Mouse (Mus musculus): ENCODE measurements around the gene Wdr5b. TPM values are rescaled to one million over a fixed set of nuclear protein-coding genes. Genes with fewer than 3 reads are reported as not detected.

Gene Wdr5b
- polyA plus RNA-seq, 1 experiment from 2014 or later = 11.9 TPM

GRCm38 (mm10) chr16:36064904-36065303, 23.9 kb downstream of the Wdr5b start:
- Histone ChIP-seq H3K9me3 (ENCODE audit: control insufficient read depth, low read length) (no peaks in the 10 kb centered on the region), H3K27ac (ENCODE audit: low read depth, low read length) (no peak overlapping the region), H3K27me3 (replicated peaks; ENCODE audit: control insufficient read depth, insufficient read depth, low read length) (no peaks in the 10 kb centered on the region), H3K9ac (ENCODE audit: low read depth, low read length) (no peak overlapping the region), H3K36me3 (ENCODE audit: control insufficient read depth, insufficient read depth, low read length) (no peaks in the 10 kb centered on the region), H3K4me2 (ENCODE audit: low read length) (no peak overlapping the region), H3K4me1 (ENCODE audit: control insufficient read depth, insufficient read depth, low read depth, low read length) (peaks cover 10% of the 10 kb centered on the region), H3K4me3 (ENCODE audit: low read length) (no peak overlapping the region)
- 89% methylated on average over 5 of the region's 5 CpGs for WGBS
- ATAC-seq = no peak

DNA sequence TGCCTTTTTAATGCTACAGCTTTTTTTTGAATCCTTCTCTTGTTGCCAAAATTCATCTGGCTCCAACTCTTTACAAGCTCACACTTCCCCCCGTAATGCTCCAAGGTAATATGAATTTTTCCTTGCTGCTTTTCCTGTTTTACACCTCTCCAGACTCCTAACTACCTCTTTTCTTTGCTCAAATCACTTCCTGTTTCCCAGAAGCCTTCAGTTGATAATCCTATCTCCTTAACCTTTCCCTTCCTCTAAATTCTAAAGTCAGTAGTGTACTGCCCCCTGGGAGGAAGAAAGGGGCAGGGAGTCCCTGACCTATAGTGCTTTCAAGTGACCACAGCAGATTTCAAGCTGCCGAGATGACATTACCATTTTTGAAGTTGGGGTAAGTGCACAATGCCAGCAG, 26.7 kb downstream of the Wdr5b start:
- H3K9me3 ChIP-seq (ENCODE audit: control insufficient read depth, low read length) = no peaks in the 10 kb centered on the region
- H3K4me3 ChIP-seq (ENCODE audit: low read length) = no peak overlapping the region
- H3K4me2 ChIP-seq (ENCODE audit: low read length) = no peak overlapping the region
- no peak for ATAC-seq
- no peaks in the 10 kb centered on the region for H3K27me3 ChIP-seq (replicated peaks; ENCODE audit: control insufficient read depth, insufficient read depth, low read length)
- H3K4me1 ChIP-seq (ENCODE audit: control insufficient read depth, insufficient read depth, low read depth, low read length) = peaks cover 16% of the 10 kb centered on the region
- no peak overlapping the region for H3K9ac ChIP-seq (ENCODE audit: low read depth, low read length)
- H3K36me3 ChIP-seq (ENCODE audit: control insufficient read depth, insufficient read depth, low read length) = no peaks in the 10 kb centered on the region
- H3K27ac ChIP-seq (ENCODE audit: low read depth, low read length) = no peak overlapping the region
- 81% methylated on average over 2 of the region's 2 CpGs for WGBS

DNA sequence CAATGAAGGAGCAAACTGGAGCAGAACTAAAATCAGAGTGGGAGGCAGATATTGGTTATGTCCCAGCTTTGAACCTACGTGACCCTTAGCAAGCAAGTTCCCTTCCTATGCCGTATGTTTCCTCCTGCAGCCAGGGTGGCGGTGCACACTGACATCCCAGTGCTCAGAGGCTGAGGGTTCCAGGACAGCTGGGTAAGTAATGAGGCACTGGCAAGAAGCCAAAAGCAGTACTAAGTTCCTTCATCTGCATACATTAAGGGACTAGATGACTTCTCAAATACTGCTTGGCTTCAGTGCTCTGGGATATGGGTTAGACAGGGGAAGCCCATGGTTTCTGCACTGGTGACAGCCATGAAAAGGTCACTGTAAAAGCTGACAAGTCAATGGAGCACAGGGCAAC, 27.4 kb downstream of the Wdr5b start:
- no peak for ATAC-seq
- H3K27me3 ChIP-seq (replicated peaks; ENCODE audit: control insufficient read depth, insufficient read depth, low read length) = no peaks in the 10 kb centered on the region
- no peaks in the 10 kb centered on the region for H3K9me3 ChIP-seq (ENCODE audit: control insufficient read depth, low read length)
- H3K9ac ChIP-seq (ENCODE audit: low read depth, low read length) = no peak overlapping the region
- WGBS = 43% methylated on average over 3 of the region's 3 CpGs
- H3K4me2 ChIP-seq (ENCODE audit: low read length) = no peak overlapping the region
- H3K36me3 ChIP-seq (ENCODE audit: control insufficient read depth, insufficient read depth, low read length) = no peaks in the 10 kb centered on the region
- H3K4me1 ChIP-seq (ENCODE audit: control insufficient read depth, insufficient read depth, low read depth, low read length) = peaks cover 16% of the 10 kb centered on the region
- no peak overlapping the region for H3K4me3 ChIP-seq (ENCODE audit: low read length)
- no peak overlapping the region for H3K27ac ChIP-seq (ENCODE audit: low read depth, low read length)

DNA sequence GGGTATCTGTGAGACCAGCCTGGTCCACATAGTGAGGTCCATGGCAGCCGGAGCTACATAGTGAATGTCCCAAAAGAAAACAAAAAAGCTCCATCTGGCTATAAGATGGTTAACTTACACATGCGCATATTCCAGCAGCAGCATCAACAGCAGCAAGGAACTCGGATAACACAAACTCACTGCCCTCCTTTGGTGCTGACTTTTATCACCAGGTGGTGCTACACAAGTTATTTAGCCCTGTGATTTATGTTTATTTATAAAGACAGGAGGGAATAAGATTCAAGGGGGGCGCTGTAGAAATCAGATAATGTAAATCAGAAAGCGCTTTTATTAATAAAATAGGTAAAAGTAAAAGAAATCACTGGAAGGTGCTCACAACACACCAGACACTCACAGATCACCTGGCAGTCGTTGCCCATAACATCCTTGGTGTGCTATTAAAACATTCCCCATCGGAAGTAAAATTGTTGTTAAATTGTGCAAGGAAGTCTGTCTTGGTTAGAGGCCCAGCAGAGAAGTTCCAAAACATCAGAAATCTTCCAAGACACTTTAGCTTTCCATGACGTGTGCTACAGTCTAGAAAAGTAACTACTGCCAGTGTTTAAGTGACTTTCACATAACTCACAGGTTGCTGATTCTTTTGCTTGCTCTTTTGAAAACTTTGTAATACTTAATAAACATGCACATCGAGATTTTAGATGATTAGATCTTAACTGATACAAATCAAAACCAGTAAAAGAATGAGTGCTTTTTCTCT, 29.0 kb downstream of the Wdr5b start:
- Histone ChIP-seq H3K4me1 (ENCODE audit: control insufficient read depth, insufficient read depth, low read depth, low read length) (peaks cover 16% of the 10 kb centered on the region), H3K36me3 (ENCODE audit: control insufficient read depth, insufficient read depth, low read length) (no peaks in the 10 kb centered on the region), H3K27me3 (replicated peaks; ENCODE audit: control insufficient read depth, insufficient read depth, low read length) (no peaks in the 10 kb centered on the region), H3K4me3 (ENCODE audit: low read length) (peak overlapping the region; percentile 63), H3K9ac (ENCODE audit: low read depth, low read length) (no peak overlapping the region), H3K27ac (ENCODE audit: low read depth, low read length) (no peak overlapping the region), H3K9me3 (ENCODE audit: control insufficient read depth, low read length) (no peaks in the 10 kb centered on the region), H3K4me2 (ENCODE audit: low read length) (peak overlapping the region; percentile 59)
- no peak for ATAC-seq
- 34% methylated on average over 9 of the region's 9 CpGs for WGBS

DNA sequence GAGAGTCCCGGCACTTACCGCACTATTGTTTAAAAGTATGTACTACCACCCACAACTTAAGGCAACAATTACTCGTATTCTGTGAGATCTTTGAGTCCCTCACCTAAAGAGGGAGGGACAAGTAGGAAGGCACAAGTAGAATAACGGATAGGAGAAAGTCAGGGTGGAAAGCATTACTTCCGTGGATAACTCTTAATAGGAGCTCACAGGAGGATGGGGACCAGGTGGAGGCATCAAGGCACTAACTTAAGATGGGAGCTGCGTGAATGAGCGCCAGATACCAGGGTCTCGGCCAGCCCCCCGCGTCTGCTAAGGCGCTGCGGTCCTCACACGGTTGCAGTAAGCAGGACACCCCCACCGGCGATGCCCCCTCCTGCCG, 30.1 kb downstream of the Wdr5b start:
- Histone ChIP-seq H3K27ac (ENCODE audit: low read depth, low read length) (peak overlapping the region; percentile 99), H3K9me3 (ENCODE audit: control insufficient read depth, low read length) (no peaks in the 10 kb centered on the region), H3K4me1 (ENCODE audit: control insufficient read depth, insufficient read depth, low read depth, low read length) (peaks cover 16% of the 10 kb centered on the region), H3K4me2 (ENCODE audit: low read length) (peak overlapping the region; percentile 59), H3K27me3 (replicated peaks; ENCODE audit: control insufficient read depth, insufficient read depth, low read length) (no peaks in the 10 kb centered on the region), H3K4me3 (ENCODE audit: low read length) (peak overlapping the region; percentile 63), H3K36me3 (ENCODE audit: control insufficient read depth, insufficient read depth, low read length) (no peaks in the 10 kb centered on the region), H3K9ac (ENCODE audit: low read depth, low read length) (peak overlapping the region; percentile 87)
- peak; percentile 79; the same call in 1 of the 2 replicates for ATAC-seq
- 1% methylated on average over 16 of the region's 16 CpGs for WGBS

- under 1% methylated on average over 61 of the region's 81 CpGs for WGBS
- Histone ChIP-seq H3K36me3 (ENCODE audit: control insufficient read depth, insufficient read depth, low read length) (no peaks in the 10 kb centered on the region), H3K27ac (ENCODE audit: low read depth, low read length) (peak within 1 kb of the TSS; percentile 99), H3K27me3 (replicated peaks; ENCODE audit: control insufficient read depth, insufficient read depth, low read length) (no peaks in the 10 kb centered on the region), H3K4me2 (ENCODE audit: low read length) (peak within 1 kb of the TSS; percentile 59), H3K4me3 (ENCODE audit: low read length) (peak within 1 kb of the TSS; percentile 63), H3K9ac (ENCODE audit: low read depth, low read length) (peak within 1 kb of the TSS; percentile 87), H3K4me1 (ENCODE audit: control insufficient read depth, insufficient read depth, low read depth, low read length) (peaks cover 16% of the 10 kb centered on the region), H3K9me3 (ENCODE audit: control insufficient read depth, low read length) (no peaks in the 10 kb centered on the region)
- peak; percentile 95 for ATAC-seq
Observed at GRCm38 (mm10) chr16:36071450-36072379, 30.7 kb downstream of the Wdr5b start, which contains the start of the genes Fam162a and Ccdc58. Fam162a (minus strand) TSS chr16:36071594. Ccdc58 (plus strand) TSS chr16:36071685.

DNA sequence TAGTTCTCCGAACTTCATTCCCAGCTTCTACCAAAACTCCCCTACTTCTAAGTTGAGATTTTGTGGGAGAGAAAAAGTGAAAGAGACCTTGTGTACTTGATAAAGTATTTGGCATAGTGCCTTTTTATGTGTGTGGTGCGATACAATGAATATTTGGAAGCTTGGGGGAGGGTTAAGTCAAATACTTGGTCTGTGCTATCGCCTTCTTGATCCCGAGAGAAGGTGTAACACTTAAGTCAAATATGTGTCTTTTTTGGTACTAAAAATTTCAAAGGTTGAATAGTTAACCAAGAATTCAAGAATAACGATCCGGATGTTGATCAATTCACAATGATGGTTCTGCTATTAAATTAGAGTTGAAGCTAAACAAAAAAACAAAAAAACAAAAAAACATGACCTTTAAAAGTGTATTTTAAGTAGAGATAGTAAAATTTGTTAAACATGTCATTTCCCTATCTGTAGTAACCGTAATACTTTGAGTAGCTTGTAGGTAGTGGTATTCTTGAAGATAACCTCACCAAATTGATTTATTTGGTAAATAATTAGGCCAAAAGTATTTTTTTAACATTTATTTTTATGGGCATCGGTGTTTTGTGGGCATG, 31.5 kb downstream of the Wdr5b start:
- peak overlapping the region; percentile 63 for H3K4me3 ChIP-seq (ENCODE audit: low read length)
- WGBS = 31% methylated on average over 8 of the region's 8 CpGs
- ATAC-seq = no peak
- H3K9ac ChIP-seq (ENCODE audit: low read depth, low read length) = peak overlapping the region; percentile 87
- H3K36me3 ChIP-seq (ENCODE audit: control insufficient read depth, insufficient read depth, low read length) = no peaks in the 10 kb centered on the region
- no peaks in the 10 kb centered on the region for H3K9me3 ChIP-seq (ENCODE audit: control insufficient read depth, low read length)
- H3K27ac ChIP-seq (ENCODE audit: low read depth, low read length) = no peak overlapping the region; the same call in 1 of the 2 replicates
- H3K4me2 ChIP-seq (ENCODE audit: low read length) = peak overlapping the region; percentile 59
- H3K4me1 ChIP-seq (ENCODE audit: control insufficient read depth, insufficient read depth, low read depth, low read length) = peaks cover 16% of the 10 kb centered on the region
- no peaks in the 10 kb centered on the region for H3K27me3 ChIP-seq (replicated peaks; ENCODE audit: control insufficient read depth, insufficient read depth, low read length)

- H3K4me2 ChIP-seq (ENCODE audit: low read length) = no peak overlapping the region
- ATAC-seq = no peak
- H3K4me3 ChIP-seq (ENCODE audit: low read length) = no peak overlapping the region
- H3K9me3 ChIP-seq (ENCODE audit: control insufficient read depth, low read length) = no peaks in the 10 kb centered on the region
- 94% methylated on average over 3 of the region's 3 CpGs for WGBS
- H3K36me3 ChIP-seq (ENCODE audit: control insufficient read depth, insufficient read depth, low read length) = no peaks in the 10 kb centered on the region
- no peak overlapping the region for H3K9ac ChIP-seq (ENCODE audit: low read depth, low read length)
- no peaks in the 10 kb centered on the region for H3K27me3 ChIP-seq (replicated peaks; ENCODE audit: control insufficient read depth, insufficient read depth, low read length)
- peaks cover 7% of the 10 kb centered on the region for H3K4me1 ChIP-seq (ENCODE audit: control insufficient read depth, insufficient read depth, low read depth, low read length)
- H3K27ac ChIP-seq (ENCODE audit: low read depth, low read length) = no peak overlapping the region
Observed at GRCm38 (mm10) chr16:36074772-36075171, 33.8 kb downstream of the Wdr5b start.

- Histone ChIP-seq H3K27ac (ENCODE audit: low read depth, low read length) (no peak overlapping the region), H3K27me3 (replicated peaks; ENCODE audit: control insufficient read depth, insufficient read depth, low read length) (no peaks in the 10 kb centered on the region), H3K9me3 (ENCODE audit: control insufficient read depth, low read length) (no peaks in the 10 kb centered on the region), H3K36me3 (ENCODE audit: control insufficient read depth, insufficient read depth, low read length) (no peaks in the 10 kb centered on the region), H3K4me1 (ENCODE audit: control insufficient read depth, insufficient read depth, low read depth, low read length) (no peaks in the 10 kb centered on the region), H3K4me2 (ENCODE audit: low read length) (no peak overlapping the region), H3K9ac (ENCODE audit: low read depth, low read length) (no peak overlapping the region), H3K4me3 (ENCODE audit: low read length) (no peak overlapping the region)
- no peak for ATAC-seq
- 100% methylated on average over 3 of the region's 3 CpGs for WGBS
Observed at GRCm38 (mm10) chr16:36079916-36080315, 38.9 kb downstream of the Wdr5b start.

Data from hindbrain, embryonic 16.5 days (tissue).